Mouse (Mus musculus) CD4-positive, CD25-positive, alpha-beta regulatory T cell, adult 2 months (primary cell): Measurements from ENCODE around the gene Rgs9bp.
"Not testable (repeated sequence)": the region's sequence is repeated elsewhere in the genome, so short reads cannot be mapped to it uniquely, and the experiment has no call there.

ENCODE experiments used
- DNase-seq: peaks from one replicate; pipeline ENCODE4 v3.0.0-alpha.2; 2012; ENCODE audit warnings: low read depth, low spot score

Rgs9bp gene

GRCm38 (mm10) chr7:35530544-35530943, 54.8 kb downstream of the Rgs9bp start:
- not testable (repeated sequence) for DNase-seq

GRCm38 (mm10) chr7:35530026-35530425, 55.4 kb downstream of the Rgs9bp start:
- no peak for DNase-seq
